Mouse (Mus musculus): ENCODE results near the gene Npas1.
A peak's percentile ranks its signal among the peaks of the same experiment; 100 is the strongest.

Gene Npas1

GRCm38 (mm10) chr7:16468115-16468514, 9.4 kb downstream of the Npas1 start:
- DNase-seq, result no peak

- DNase-seq, result no peak
These were observed 11.0 kb downstream of the Npas1 start for GRCm38 (mm10) chr7:16466565-16466964.

- DNase-seq, result no peak
These were observed 12.0 kb downstream of the Npas1 start for GRCm38 (mm10) chr7:16465568-16465967.

- peak; percentile 94 for DNase-seq
These were observed 12.4 kb downstream of the Npas1 start for GRCm38 (mm10) chr7:16465160-16465559.

GRCm38 (mm10) chr7:16463214-16463613, 14.3 kb downstream of the Npas1 start:
- DNase-seq, result peak; percentile 94

- DNase-seq, result peak; percentile 85
These were observed 15.8 kb downstream of the Npas1 start for GRCm38 (mm10) chr7:16461705-16462104.

- DNase-seq, result peak; percentile 84
These were observed 16.4 kb downstream of the Npas1 start for GRCm38 (mm10) chr7:16461151-16461550.

- DNase-seq, result peak; percentile 76
These were observed 17.0 kb downstream of the Npas1 start for GRCm38 (mm10) chr7:16460566-16460965.

- no peak for DNase-seq
These were observed 21.2 kb downstream of the Npas1 start for GRCm38 (mm10) chr7:16456289-16456688.

GRCm38 (mm10) chr7:16455016-16455415, 22.5 kb downstream of the Npas1 start:
- DNase-seq, result peak; percentile 88

GRCm38 (mm10) chr7:16453118-16453711, 24.3 kb downstream of the Npas1 start:
- DNase-seq, result peak; percentile 98

- DNase-seq, result peak; percentile 100
These were observed 24.9 kb downstream of the Npas1 start, which contains the start of gene Tmem160 for GRCm38 (mm10) chr7:16452587-16453073. TSS of gene Tmem160 (plus strand) at chr7:16452779.

GRCm38 (mm10) chr7:16451656-16452055, 25.9 kb downstream of the Npas1 start:
- no peak for DNase-seq

GRCm38 (mm10) chr7:16441241-16441640, 36.3 kb downstream of the Npas1 start:
- no peak for DNase-seq

- DNase-seq, result peak; percentile 89
These were observed 42.4 kb downstream of the Npas1 start for GRCm38 (mm10) chr7:16435088-16435487.

GRCm38 (mm10) chr7:16433352-16433971, 44.1 kb downstream of the Npas1 start:
- DNase-seq, result peak; percentile 88

- peak; percentile 98 for DNase-seq
These were observed 51.3 kb downstream of the Npas1 start for GRCm38 (mm10) chr7:16426129-16426729.

GRCm38 (mm10) chr7:16425721-16426120, 51.8 kb downstream of the Npas1 start:
- DNase-seq, result peak; percentile 87

- DNase-seq, result peak; percentile 92
These were observed 53.8 kb downstream of the Npas1 start for GRCm38 (mm10) chr7:16423731-16424130.

GRCm38 (mm10) chr7:16422222-16422856, 55.2 kb downstream of the Npas1 start:
- DNase-seq, result peak; percentile 87

GRCm38 (mm10) chr7:16420493-16421118, 56.9 kb downstream of the Npas1 start:
- DNase-seq, result no peak

GRCm38 (mm10) chr7:16418713-16419112, 58.8 kb downstream of the Npas1 start:
- DNase-seq, result no peak

GRCm38 (mm10) chr7:16417141-16417771, 60.3 kb downstream of the Npas1 start:
- DNase-seq, result peak; percentile 98
